Mouse (Mus musculus): ENCODE results near the gene Fsip1. TPM values are rescaled to one million over a fixed set of nuclear protein-coding genes. Genes with fewer than 3 reads are reported as not detected.

Fsip1 gene
- polyA plus RNA-seq, 1 experiment from 2014 or later, result 0.31 TPM

- Histone ChIP-seq H3K9me3 (no peaks in the 10 kb centered on the region), H3K27ac (no peak overlapping the region), H3K36me3 (no peaks in the 10 kb centered on the region), H3K4me2 (no peak overlapping the region), H3K4me1 (no peaks in the 10 kb centered on the region), H3K9ac (no peak overlapping the region), H3K4me3 (no peak overlapping the region), H3K27me3 (no peaks in the 10 kb centered on the region)
- WGBS, result 66% methylated on average over 6 of the region's 6 CpGs
- ATAC-seq (ENCODE audit: insufficient number of reproducible peaks, low FRiP score, low TSS enrichment, low read depth), result no peak
Observed at GRCm38 (mm10) chr2:118139261-118139660, 117.5 kb downstream of the Fsip1 start.

GRCm38 (mm10) chr2:118137776-118138175 is 119.0 kb downstream of the Fsip1 start:
- H3K27me3 ChIP-seq, result no peaks in the 10 kb centered on the region
- WGBS, result 82% methylated on average over 2 of the region's 2 CpGs

DNA sequence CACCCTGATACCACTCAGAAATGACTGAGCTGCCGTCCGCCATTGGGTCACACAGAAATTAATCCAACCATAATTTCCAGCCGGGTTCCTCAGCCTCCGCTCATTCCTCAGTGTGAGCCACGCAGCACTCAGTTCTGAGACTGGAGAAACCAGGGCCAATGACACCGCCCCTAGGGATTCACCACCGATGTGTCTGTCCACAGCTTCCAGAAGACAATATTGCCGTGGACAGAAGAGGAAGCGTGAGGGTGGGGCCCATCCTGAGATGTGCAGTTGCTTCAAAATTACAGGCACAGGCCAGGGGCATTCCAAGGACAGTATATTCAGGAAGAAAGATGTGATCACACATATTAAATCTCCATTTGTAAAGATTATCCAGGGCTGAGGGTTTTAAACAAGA is 119.7 kb downstream of the Fsip1 start:
- no peaks in the 10 kb centered on the region for H3K27me3 ChIP-seq
- no peaks in the 10 kb centered on the region for H3K36me3 ChIP-seq
- WGBS, result 83% methylated on average over 9 of the region's 9 CpGs
- H3K27ac ChIP-seq, result no peak overlapping the region
- no peaks in the 10 kb centered on the region for H3K9me3 ChIP-seq
- H3K4me3 ChIP-seq, result no peak overlapping the region
- H3K4me2 ChIP-seq, result no peak overlapping the region
- no peak for ATAC-seq (ENCODE audit: insufficient number of reproducible peaks, low FRiP score, low TSS enrichment, low read depth)
- no peaks in the 10 kb centered on the region for H3K4me1 ChIP-seq
- H3K9ac ChIP-seq, result no peak overlapping the region

More at GRCm38 (mm10) chr2:118137776-118138175, 119.0 kb downstream of the Fsip1 start:
- H3K27ac ChIP-seq, result no peak overlapping the region
- H3K4me3 ChIP-seq, result no peak overlapping the region
- H3K9me3 ChIP-seq, result no peaks in the 10 kb centered on the region
- no peaks in the 10 kb centered on the region for H3K36me3 ChIP-seq
- ATAC-seq (ENCODE audit: insufficient number of reproducible peaks, low FRiP score, low TSS enrichment, low read depth), result no peak
- no peak overlapping the region for H3K4me2 ChIP-seq
- H3K4me1 ChIP-seq, result no peaks in the 10 kb centered on the region
- H3K9ac ChIP-seq, result no peak overlapping the region

DNA sequence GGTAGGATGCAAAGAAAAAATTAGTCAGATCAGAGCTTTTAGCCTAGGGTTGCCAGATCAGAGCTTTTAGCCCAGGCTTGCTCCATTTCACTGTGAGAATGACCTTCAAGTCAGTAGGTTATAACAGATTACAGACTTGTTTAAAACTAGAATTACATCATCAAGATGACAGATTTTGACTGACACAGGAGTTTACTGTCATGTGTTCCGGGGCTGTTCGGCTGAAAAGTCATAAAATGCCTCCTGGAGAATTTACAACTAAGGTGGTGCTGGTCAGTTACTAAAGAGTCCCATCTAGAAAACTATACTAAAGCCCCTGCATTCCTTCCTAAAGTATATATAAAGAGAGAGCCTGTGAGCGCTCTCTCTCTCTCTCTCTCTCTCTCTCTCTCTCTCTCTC is 128.5 kb downstream of the Fsip1 start:
- H3K4me3 ChIP-seq, result no peak overlapping the region
- no peak overlapping the region for H3K4me2 ChIP-seq
- no peaks in the 10 kb centered on the region for H3K4me1 ChIP-seq
- ATAC-seq (ENCODE audit: insufficient number of reproducible peaks, low FRiP score, low TSS enrichment, low read depth), result no peak
- H3K27ac ChIP-seq, result no peak overlapping the region
- no peak overlapping the region for H3K9ac ChIP-seq
- no peaks in the 10 kb centered on the region for H3K9me3 ChIP-seq
- peaks cover 28% of the 10 kb centered on the region for H3K36me3 ChIP-seq
- no peaks in the 10 kb centered on the region for H3K27me3 ChIP-seq
- 18% methylated on average over 3 of the region's 3 CpGs for WGBS

GRCm38 (mm10) chr2:118127516-118128288 is 129.1 kb downstream of the Fsip1 start:
- no peak for ATAC-seq (ENCODE audit: insufficient number of reproducible peaks, low FRiP score, low TSS enrichment, low read depth)
- Histone ChIP-seq H3K27ac (no peak overlapping the region), H3K4me1 (no peaks in the 10 kb centered on the region), H3K36me3 (peaks cover 34% of the 10 kb centered on the region), H3K9me3 (no peaks in the 10 kb centered on the region), H3K9ac (no peak overlapping the region), H3K4me3 (no peak overlapping the region), H3K4me2 (no peak overlapping the region), H3K27me3 (no peaks in the 10 kb centered on the region)
- WGBS, result 72% methylated on average over 5 of the region's 5 CpGs

DNA sequence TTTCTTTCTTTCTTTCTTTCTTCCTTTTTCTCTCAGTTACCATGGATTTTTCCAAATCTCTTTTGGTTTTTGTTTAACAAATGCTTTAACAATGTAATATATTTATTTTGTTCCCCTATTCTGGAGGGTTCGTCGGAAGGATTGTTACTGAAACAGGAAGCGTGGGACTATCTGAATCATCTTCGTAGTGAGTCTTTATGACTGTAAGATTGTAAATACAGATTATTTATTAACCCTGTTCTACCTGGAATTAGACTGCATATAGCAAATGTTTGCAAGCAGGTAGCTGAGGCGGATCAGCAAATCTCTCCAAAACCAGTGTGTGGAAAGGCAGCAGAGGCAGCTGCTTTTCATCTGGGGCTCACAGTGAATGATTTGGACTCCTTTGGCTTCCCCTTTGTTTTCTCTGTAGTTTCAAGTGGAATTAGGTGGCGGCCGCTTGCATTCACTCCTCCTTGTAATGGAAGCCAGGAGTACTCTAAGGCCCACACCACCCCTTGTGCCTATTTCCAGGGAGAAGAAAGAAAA is 130.8 kb downstream of the Fsip1 start:
- Histone ChIP-seq H3K4me3 (no peak overlapping the region), H3K9me3 (no peaks in the 10 kb centered on the region), H3K27ac (no peak overlapping the region), H3K9ac (no peak overlapping the region), H3K27me3 (no peaks in the 10 kb centered on the region), H3K4me2 (no peak overlapping the region), H3K36me3 (peaks cover 47% of the 10 kb centered on the region), H3K4me1 (no peaks in the 10 kb centered on the region)
- ATAC-seq (ENCODE audit: insufficient number of reproducible peaks, low FRiP score, low TSS enrichment, low read depth), result no peak
- 74% methylated on average over 7 of the region's 7 CpGs for WGBS

DNA sequence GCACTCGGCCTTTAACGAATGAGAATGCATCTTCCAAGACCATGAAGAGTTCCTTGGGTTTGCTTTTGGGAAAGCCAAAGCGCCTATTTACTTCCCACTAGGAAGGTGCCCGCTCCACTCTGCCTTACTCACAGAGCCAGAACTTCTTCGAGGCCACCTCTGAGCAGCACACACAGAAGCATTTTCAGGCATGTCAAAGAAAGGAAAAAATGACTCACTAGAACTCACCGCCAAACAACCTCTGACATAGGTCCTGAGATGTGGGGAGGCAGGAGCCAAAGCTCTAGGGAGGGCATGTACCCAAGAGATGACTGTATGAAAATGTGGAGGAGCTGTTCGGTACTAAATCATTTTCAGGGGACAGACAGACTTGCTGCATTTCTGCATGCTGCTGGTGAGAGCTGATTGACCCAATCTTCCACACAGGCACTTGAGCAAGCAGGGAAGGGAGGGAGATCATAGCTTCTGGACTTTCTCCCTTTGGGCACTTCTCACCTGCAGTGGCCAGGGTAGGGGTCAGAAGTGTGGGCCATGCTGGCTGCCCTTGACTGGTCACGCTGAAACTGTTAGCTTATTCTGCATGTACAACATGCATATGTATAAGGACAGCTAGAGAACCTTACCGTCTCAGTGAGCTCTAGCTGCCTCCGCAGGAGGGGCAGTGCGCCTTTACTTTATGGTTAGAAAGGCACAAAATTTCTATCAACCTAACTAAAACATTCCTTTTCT is 131.4 kb downstream of the Fsip1 start:
- Histone ChIP-seq H3K9me3 (no peaks in the 10 kb centered on the region), H3K27me3 (no peaks in the 10 kb centered on the region), H3K27ac (no peak overlapping the region), H3K36me3 (peaks cover 53% of the 10 kb centered on the region), H3K4me2 (no peak overlapping the region), H3K4me3 (no peak overlapping the region), H3K9ac (no peak overlapping the region), H3K4me1 (no peaks in the 10 kb centered on the region)
- no peak for ATAC-seq (ENCODE audit: insufficient number of reproducible peaks, low FRiP score, low TSS enrichment, low read depth)
- WGBS, result 81% methylated on average over 11 of the region's 11 CpGs

DNA sequence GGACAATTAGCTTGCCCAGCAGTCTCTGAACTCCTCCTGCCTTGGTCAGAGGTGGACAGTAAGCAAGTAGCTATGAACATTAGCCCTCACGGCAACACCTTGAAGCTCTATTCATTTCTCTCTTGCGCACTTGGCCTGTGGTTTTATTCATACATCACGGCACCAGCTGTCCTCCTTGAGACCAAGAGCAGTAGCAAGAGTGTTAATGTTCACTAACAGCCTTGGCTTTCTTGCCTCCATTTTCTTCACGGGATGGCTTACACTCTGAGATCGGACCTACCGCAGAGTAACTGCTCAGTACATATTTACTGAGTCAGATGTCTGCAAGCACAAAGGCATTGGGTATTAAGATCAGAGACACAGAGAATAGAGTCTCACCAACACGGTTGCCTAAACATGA is 132.3 kb downstream of the Fsip1 start:
- no peaks in the 10 kb centered on the region for H3K9me3 ChIP-seq
- no peak overlapping the region for H3K9ac ChIP-seq
- peaks cover 63% of the 10 kb centered on the region for H3K36me3 ChIP-seq
- H3K27ac ChIP-seq, result no peak overlapping the region
- 86% methylated on average over 7 of the region's 7 CpGs for WGBS
- H3K4me3 ChIP-seq, result no peak overlapping the region
- no peak for ATAC-seq (ENCODE audit: insufficient number of reproducible peaks, low FRiP score, low TSS enrichment, low read depth)
- H3K4me1 ChIP-seq, result no peaks in the 10 kb centered on the region
- no peak overlapping the region for H3K4me2 ChIP-seq
- no peaks in the 10 kb centered on the region for H3K27me3 ChIP-seq

GRCm38 (mm10) chr2:118123743-118124142 is 133.0 kb downstream of the Fsip1 start:
- H3K4me1 ChIP-seq, result no peaks in the 10 kb centered on the region
- peaks cover 69% of the 10 kb centered on the region for H3K36me3 ChIP-seq
- no peaks in the 10 kb centered on the region for H3K27me3 ChIP-seq
- no peak for ATAC-seq (ENCODE audit: insufficient number of reproducible peaks, low FRiP score, low TSS enrichment, low read depth)
- H3K27ac ChIP-seq, result no peak overlapping the region
- no peaks in the 10 kb centered on the region for H3K9me3 ChIP-seq
- H3K4me3 ChIP-seq, result no peak overlapping the region
- no peak overlapping the region for H3K9ac ChIP-seq
- no peak overlapping the region for H3K4me2 ChIP-seq
- 70% methylated on average over 9 of the region's 9 CpGs for WGBS

DNA sequence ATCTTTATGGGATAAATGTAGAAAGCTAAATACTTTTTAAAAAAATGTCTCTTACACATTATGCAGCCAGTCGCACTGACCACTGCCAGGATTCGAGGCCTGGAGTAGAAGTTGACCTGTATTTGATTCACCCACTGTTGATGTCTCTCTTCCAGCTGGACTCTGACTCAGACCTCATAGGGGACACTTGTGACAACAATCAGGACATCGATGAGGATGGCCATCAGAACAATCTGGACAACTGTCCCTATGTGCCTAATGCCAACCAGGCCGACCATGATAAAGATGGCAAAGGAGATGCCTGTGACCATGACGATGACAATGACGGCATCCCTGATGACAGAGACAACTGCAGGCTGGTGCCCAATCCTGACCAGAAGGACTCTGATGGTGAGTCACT is 134.5 kb downstream of the Fsip1 start:
- H3K9me3 ChIP-seq, result no peaks in the 10 kb centered on the region
- H3K36me3 ChIP-seq, result peaks cover 84% of the 10 kb centered on the region
- no peak overlapping the region for H3K4me3 ChIP-seq
- no peak overlapping the region for H3K27ac ChIP-seq
- WGBS, result 94% methylated on average over 6 of the region's 6 CpGs
- ATAC-seq (ENCODE audit: insufficient number of reproducible peaks, low FRiP score, low TSS enrichment, low read depth), result no peak
- peaks cover 8% of the 10 kb centered on the region; the same call in 1 of the 2 replicates for H3K4me1 ChIP-seq
- H3K4me2 ChIP-seq, result no peak overlapping the region
- H3K9ac ChIP-seq, result no peak overlapping the region
- no peaks in the 10 kb centered on the region for H3K27me3 ChIP-seq

DNA sequence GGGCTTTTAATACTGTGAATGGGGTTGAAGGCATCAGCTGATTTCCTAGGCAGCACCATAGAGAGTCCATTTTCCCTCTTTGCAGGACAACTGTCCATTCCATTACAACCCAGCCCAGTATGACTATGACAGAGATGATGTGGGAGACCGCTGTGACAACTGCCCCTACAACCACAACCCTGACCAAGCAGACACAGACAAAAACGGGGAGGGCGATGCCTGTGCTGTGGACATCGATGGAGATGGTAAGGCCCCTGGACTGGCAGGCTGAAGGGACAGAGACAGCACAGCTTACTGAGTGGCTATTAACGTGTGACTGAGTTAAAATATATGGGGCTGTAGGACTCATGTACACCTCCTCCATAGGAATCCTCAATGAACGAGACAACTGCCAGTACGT is 136.0 kb downstream of the Fsip1 start:
- ATAC-seq (ENCODE audit: insufficient number of reproducible peaks, low FRiP score, low TSS enrichment, low read depth), result no peak
- Histone ChIP-seq H3K36me3 (peaks cover 94% of the 10 kb centered on the region), H3K9ac (no peak overlapping the region), H3K4me3 (no peak overlapping the region), H3K27ac (no peak overlapping the region), H3K4me2 (no peak overlapping the region), H3K4me1 (peaks cover 20% of the 10 kb centered on the region), H3K27me3 (no peaks in the 10 kb centered on the region), H3K9me3 (no peaks in the 10 kb centered on the region)
- WGBS, result 90% methylated on average over 7 of the region's 7 CpGs

DNA sequence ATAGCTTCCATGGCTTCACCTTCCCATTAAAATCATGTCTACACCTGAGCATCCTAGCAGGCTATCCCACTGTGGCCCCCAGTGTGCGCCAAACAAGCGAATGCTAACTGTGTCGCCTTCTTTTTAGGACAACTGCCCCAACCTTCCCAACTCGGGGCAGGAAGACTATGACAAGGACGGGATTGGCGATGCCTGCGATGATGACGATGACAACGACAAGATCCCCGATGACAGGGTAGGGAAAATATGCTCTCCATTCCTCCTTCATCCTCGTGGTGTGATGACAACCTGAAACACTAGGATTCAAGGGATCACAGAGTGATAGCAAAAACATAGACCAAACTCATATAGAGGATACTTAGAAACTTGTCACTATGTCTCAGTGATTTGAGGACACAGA is 136.7 kb downstream of the Fsip1 start:
- no peak overlapping the region for H3K4me2 ChIP-seq
- peaks cover 26% of the 10 kb centered on the region for H3K4me1 ChIP-seq
- no peak overlapping the region for H3K27ac ChIP-seq
- no peak overlapping the region for H3K4me3 ChIP-seq
- ATAC-seq (ENCODE audit: insufficient number of reproducible peaks, low FRiP score, low TSS enrichment, low read depth), result no peak
- no peaks in the 10 kb centered on the region for H3K9me3 ChIP-seq
- WGBS, result 94% methylated on average over 11 of the region's 11 CpGs
- peaks cover 93% of the 10 kb centered on the region for H3K36me3 ChIP-seq
- no peak overlapping the region for H3K9ac ChIP-seq
- H3K27me3 ChIP-seq, result no peaks in the 10 kb centered on the region

Data from limb, embryonic 15.5 days (tissue).